27 mouse cellular contexts compared by ENCODE assay signal in genomic region chr13:19963031-19963430, GRCm38 (mm10).
"Had no signal": no experiment of that assay in that cellular context is flagged by ENCODE, and none has a peak within 500 bp of the region (broad histone marks: within the 10 kb centered on the region; RNA-seq: fewer than 3 reads in every experiment).

No protein-coding gene starts in this region.

- H3K9ac ChIP-seq: heart, embryonic 13.5 days; heart, embryonic 15.5 days; hindbrain, embryonic 13.5 days; hindbrain, embryonic 15.5 days; kidney, embryonic 15.5 days; limb, embryonic 13.5 days; limb, embryonic 15.5 days; liver, embryonic 12.5 days; liver, embryonic 14.5 days had no signal

- H3K27me3 ChIP-seq: heart, embryonic 13.5 days; heart, embryonic 15.5 days; hindbrain, embryonic 13.5 days; hindbrain, embryonic 15.5 days; kidney, embryonic 15.5 days; limb, embryonic 13.5 days; limb, embryonic 15.5 days; liver, embryonic 12.5 days had no signal

- H3K4me1 ChIP-seq: heart, embryonic 13.5 days; heart, embryonic 15.5 days; hindbrain, embryonic 13.5 days; hindbrain, embryonic 15.5 days; kidney, embryonic 15.5 days; limb, embryonic 13.5 days; limb, embryonic 15.5 days; liver, embryonic 12.5 days had no signal

- H3K9me3 ChIP-seq: heart, embryonic 13.5 days; heart, embryonic 15.5 days; hindbrain, embryonic 13.5 days; hindbrain, embryonic 15.5 days; kidney, embryonic 15.5 days; limb, embryonic 13.5 days; limb, embryonic 15.5 days; liver, embryonic 12.5 days had no signal

- DNase-seq: gastrocnemius, adult 2 months; gastrocnemius, postnatal 10 days; gastrocnemius, postnatal 25 days; heart, adult 18-20 months; heart, postnatal 14 days; heart, postnatal 36 days; kidney, adult 11 months; kidney, adult 2 months; kidney, adult 9 months; kidney, postnatal 14 days; kidney, postnatal 36 days; layer of hippocampus, adult 9-11 months; layer of hippocampus, postnatal 36 days; left cerebral cortex, postnatal 4 days had no signal

- H3K4me3 ChIP-seq: gastrocnemius, adult 2 months; heart, embryonic 13.5 days; heart, embryonic 15.5 days; hindbrain, embryonic 13.5 days; hindbrain, embryonic 15.5 days; kidney, embryonic 15.5 days; limb, embryonic 13.5 days; limb, embryonic 15.5 days; liver, embryonic 12.5 days had no signal

- H3K27ac ChIP-seq: gastrocnemius, adult 2 months; heart, embryonic 13.5 days; heart, embryonic 15.5 days; hindbrain, embryonic 13.5 days; hindbrain, embryonic 15.5 days; hindbrain, postnatal 0 days; kidney, embryonic 15.5 days; kidney, postnatal 0 days; limb, embryonic 13.5 days; limb, embryonic 15.5 days; liver, embryonic 12.5 days; liver, embryonic 14.5 days had no signal

- ATAC-seq: hindbrain, postnatal 0 days; intestine, embryonic 16.5 days; liver, embryonic 12.5 days had no signal

- H3K36me3 ChIP-seq: heart, embryonic 13.5 days; heart, embryonic 15.5 days; hindbrain, embryonic 13.5 days; hindbrain, embryonic 15.5 days; kidney, embryonic 15.5 days; limb, embryonic 13.5 days; limb, embryonic 15.5 days; liver, embryonic 12.5 days had no signal

- H3K4me2 ChIP-seq: heart, embryonic 11.5 days; heart, embryonic 13.5 days; heart, embryonic 15.5 days; hindbrain, embryonic 13.5 days; hindbrain, embryonic 15.5 days; kidney, embryonic 15.5 days; limb, embryonic 13.5 days; limb, embryonic 15.5 days; liver, embryonic 12.5 days had no signal
